Mouse (Mus musculus): ENCODE measurements around the gene Tbx10. TPM values are rescaled to one million over a fixed set of nuclear protein-coding genes. Genes with fewer than 3 reads are reported as not detected.
"Not testable (repeated sequence)": the region's sequence is repeated elsewhere in the genome, so short reads cannot be mapped to it uniquely, and the experiment has no call there.

Tbx10 gene
- polyA plus RNA-seq, 2 experiments from 2014 or later = not detected

DNA sequence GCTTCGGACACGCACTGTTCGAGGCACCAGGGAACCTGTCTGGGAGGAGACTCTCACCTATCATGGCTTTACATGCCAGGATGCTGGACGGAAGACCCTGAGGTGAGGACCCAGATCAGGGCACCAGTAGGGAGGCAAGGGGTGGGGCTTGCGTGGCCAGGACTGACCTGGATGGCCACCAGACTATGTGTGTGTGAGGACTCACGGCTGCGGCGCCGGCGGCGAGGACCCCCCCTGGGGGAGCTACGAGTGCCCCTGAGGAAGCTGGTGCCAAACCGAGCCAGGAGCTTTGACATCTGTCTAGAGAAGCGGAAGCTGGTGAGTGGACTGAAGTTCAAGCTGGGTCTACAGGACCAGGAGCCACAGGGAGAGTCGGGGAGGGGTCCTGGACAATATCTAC, 11.8 kb downstream of the Tbx10 start:
- no peak for ATAC-seq

DNA sequence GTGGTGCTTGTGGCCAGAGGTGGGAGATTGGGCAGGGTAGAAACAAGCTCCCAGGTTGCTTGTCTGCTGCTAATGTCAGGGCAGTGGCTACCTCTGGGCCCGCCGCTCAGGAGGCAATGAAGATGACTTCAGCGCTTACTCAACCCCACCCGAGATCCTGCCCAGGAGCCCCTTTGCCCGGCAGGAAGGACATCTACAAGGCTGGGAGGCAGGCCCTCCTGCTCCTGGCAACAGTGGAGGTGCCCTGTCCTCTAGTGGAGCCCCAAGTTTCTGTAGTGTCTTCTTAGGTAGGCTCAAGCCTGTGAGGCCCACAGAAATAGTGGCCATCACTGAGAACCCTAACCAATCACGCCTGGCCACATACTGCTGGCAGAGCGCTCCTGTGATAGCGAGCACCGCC, 12.5 kb downstream of the Tbx10 start:
- no peak for ATAC-seq

DNA sequence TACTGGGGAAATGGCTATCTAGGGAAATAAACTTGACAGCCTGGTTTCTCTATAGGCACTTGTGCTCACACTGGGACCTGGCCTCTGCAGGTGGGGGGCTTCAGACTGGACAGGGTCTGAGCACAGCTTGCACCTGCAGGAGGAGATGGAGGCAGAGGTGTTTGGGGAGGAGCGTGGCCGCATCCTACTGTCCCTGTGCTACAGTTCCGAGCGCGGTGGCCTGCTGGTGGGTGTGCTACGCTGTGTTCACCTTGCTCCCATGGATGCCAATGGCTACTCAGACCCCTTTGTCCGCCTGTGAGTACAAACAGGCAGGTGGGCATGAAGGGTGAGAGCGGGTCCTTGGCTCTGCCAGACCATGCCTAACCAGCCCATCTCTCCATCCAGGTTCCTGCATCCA, 13.4 kb downstream of the Tbx10 start:
- no peak for ATAC-seq

DNA sequence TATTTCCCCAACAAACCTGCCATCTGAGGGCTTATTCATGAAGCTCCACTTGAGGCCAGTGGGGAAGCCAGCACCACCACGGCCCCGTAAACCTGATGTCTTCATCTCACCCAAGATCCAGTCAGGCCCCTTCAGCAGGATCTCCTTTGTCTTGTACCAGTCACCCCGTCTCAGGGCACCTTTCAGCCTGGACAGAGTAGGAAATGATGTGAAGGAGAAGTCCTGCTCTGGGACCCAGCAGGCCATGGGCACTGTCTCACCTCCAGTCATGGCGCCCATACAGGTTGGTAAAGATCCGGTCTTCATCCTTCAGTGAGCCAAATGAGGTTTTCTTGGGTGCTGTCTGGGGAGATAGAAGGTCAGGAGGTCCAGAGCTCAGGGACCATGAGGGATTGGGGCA, 18.5 kb downstream of the Tbx10 start:
- ATAC-seq = no peak

DNA sequence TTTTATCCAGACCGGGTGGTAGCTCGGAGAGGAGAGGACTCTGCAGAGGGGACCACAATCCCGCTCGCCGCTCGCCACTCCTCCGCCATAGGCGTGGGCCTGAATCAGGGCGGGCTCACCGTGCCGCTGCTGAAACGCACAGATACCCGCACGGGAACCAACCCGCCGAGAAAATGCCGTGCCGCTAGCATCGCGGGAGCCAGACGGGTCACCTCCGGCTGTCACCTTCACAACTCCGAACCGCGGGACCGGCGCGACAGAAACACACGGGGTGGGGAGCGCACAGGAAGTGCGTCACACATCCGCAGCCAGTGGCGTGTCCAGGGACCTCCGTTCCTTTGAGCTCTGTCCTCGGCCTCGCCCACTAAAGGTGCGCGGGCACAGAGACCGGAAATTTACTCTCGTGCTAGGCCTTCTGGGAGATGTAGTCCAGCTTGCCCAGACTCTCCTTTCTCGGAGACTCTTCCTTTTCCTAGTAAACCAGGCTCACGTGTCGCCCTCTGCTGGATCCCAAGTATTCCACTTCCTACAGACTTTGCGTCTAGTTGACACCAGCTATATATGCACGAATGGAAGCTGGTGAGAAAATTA, 20.0 kb downstream of the Tbx10 start, which contains the start of gene Ndufv1:
TSS of gene Ndufv1 (minus strand) at position 375 of the 591 bp plus-strand sequence.
- peak; percentile 98 for ATAC-seq

GRCm38 (mm10) chr19:4013066-4013465, 20.5 kb downstream of the Tbx10 start:
- peak; percentile 21 for ATAC-seq

DNA sequence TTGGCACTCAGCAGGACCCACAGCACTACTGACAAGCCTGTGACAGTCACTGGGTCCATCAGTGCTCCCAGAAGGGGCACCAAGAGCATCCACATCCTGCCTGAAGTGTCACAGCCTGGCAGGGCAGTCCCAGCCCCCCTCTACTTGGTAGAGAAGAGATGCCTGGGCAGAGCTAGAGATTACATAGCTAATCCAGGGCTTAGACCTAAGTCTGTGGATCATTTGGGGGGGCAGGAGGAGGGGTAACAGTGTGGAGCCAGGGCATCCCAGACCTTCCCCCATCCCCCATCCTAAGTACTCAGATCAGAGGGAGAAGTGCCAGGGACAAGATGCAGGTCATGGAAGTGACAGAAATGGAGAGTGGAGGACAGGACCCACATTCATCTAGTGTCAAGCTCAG, 22.2 kb downstream of the Tbx10 start:
- no peak for ATAC-seq

- no peak for ATAC-seq
These were observed 23.1 kb downstream of the Tbx10 start for GRCm38 (mm10) chr19:4015635-4016034.

DNA sequence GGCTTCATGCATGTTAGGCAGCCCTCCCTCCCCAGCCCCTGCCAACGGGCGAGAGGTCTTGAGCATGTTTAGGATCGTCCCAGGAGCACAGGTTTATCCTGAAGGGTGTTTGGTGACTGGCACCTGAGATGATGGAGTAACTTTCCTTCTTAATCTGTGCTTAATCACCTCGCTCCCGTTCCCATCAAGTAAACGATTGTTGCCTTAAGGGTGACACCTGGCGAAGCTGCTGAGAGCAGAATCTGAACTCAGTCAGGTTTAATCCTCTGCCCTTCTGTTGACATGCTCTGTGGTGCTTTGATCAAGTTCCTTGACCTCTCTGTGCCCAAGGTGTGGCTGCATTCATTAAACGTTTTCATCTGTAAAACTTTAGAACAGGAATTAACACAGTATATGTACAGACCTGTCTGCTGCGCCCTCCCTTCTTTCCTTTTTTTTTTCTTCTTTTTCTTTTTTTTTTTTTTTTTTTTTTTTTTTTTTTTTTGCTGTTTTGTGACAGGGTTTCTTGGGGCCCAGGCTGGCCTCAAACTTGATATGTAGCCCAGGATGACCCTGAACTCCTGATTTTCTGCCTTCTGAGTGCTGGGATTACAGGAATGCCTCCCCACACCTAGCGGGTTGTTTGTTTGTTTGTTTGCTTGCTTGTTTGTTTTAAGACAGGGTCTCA, 25.5 kb downstream of the Tbx10 start:
- no peak for ATAC-seq

- ATAC-seq = no peak
These were observed 26.4 kb downstream of the Tbx10 start for GRCm38 (mm10) chr19:4018743-4019583.

- no peak for ATAC-seq
These were observed 30.6 kb downstream of the Tbx10 start for GRCm38 (mm10) chr19:4023185-4023584.

DNA sequence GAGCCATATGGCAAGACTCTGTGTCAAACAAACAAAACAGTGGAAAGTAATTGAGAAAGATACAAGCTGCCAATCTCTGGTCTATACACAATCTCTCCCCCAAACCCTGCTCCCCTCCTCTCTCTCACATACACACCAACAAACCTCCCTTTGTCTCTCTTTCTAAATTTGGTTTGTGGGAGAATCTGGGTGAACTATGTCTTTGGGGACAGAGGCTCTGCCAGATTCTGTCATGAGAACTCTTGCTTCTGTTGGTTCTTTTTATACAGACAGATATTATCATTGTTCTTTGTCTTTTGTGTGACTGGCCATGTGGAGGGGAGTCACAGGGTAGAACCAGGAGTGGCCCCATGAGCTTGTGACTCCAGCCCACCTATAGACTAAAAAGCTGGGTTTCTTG, 35.0 kb downstream of the Tbx10 start:
- ATAC-seq = no peak

GRCm38 (mm10) chr19:4032668-4033067, 40.1 kb downstream of the Tbx10 start:
- no peak for ATAC-seq

DNA sequence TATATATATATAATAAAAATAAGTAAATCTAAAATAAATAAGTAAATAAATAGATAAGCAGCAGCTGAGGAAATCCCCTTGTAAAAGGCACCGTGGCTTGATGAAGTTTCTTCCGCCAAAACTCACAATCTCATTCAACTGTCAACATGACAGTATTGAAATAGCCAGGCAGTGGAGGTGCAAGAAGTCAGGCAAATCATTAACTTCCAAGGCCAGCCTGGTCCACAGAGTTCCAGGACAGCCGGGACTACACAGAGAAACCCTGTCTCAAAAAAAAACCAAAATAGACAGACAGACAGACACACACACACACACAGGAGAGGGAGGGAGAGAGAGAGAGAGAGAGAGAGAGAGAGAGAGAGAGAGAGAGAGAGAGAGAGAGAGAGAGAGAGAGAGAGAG, 40.7 kb downstream of the Tbx10 start:
- ATAC-seq = no peak

DNA sequence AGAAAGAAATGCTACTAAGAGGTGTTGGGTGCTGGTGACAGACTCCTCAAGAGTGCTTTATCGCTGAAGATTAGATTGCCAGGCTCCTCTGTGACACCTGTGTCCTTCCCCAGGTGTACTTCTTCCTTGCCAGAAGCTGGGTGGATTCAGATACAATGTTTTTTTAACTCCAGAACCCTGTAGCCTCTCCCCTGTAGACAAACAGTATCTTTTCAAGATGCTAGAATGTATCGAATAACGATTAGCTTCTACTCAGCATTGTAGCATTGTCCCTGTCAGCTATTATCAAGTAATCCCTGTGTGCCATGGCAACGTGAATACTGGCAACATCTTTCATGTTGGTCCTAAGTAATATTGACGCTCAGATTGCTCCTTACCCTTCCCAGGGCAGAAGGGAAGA, 41.2 kb downstream of the Tbx10 start:
- ATAC-seq = no peak

- no peak for ATAC-seq
These were observed 43.9 kb downstream of the Tbx10 start for GRCm38 (mm10) chr19:4036327-4037045.

GRCm38 (mm10) chr19:4037154-4037787, 44.7 kb downstream of the Tbx10 start:
- not testable (repeated sequence) for ATAC-seq

DNA sequence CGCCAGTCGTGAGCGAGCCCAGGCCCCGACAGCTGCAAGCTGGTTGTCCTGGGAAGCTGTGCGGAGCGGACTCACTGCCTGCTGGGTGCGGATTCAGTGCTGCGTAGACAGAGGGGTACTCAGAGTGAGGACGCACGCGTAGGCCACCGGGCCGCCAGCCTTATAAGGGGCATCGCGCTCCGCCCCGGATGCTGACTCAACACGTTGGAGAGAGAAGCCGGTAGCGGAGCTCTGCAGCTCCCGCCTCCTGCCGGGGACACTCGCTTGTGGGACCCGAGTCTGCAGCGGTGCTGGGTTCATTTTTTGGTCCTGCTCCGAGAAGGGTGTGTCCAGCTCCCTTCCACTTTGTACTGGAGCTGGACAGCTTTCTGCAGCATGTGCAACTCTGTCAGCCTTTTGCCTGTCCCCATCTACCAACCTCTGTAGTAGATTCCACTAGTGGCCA, 45.3 kb downstream of the Tbx10 start, which contains the start of gene Gstp1:
TSS of gene Gstp1 (minus strand) at position 198 of the 445 bp plus-strand sequence.
- peak; percentile 93 for ATAC-seq

GRCm38 (mm10) chr19:4040941-4041340, 48.4 kb downstream of the Tbx10 start:
- ATAC-seq = not testable (repeated sequence)

GRCm38 (mm10) chr19:4041500-4041899, 48.9 kb downstream of the Tbx10 start:
- ATAC-seq = not testable (repeated sequence)

DNA sequence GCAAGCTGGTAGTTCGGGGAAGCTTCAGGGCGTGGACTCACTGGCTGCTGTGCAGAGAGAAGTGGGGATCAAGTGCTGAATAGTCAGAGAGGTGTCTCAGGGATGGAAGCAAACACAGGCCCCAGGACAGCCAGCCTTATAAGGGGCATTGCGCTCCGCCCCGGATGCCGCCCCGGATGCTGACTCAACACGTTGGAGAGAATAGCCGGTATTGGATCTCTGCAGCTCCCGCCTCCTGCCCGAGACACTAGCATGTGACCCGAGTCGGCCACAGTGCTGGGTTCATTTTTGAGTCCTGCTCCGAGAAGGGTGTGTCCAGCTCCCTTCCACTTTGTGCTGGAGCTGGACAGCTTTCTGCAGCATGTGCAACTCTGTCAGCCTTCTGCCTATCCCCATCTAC, 49.6 kb downstream of the Tbx10 start:
- ATAC-seq = no peak

GRCm38 (mm10) chr19:4044109-4044508, 51.6 kb downstream of the Tbx10 start:
- not testable (repeated sequence) for ATAC-seq
